Mouse (Mus musculus) forebrain, postnatal 0 days (tissue): Measurements from ENCODE around the gene C2cd4a. TPM values are rescaled to one million over a fixed set of nuclear protein-coding genes. Genes with fewer than 3 reads are reported as not detected.
A peak's percentile ranks its signal among the peaks of the same experiment; 100 is the strongest.

Experiments
- ATAC-seq: fragments of 200-750 bp; cut with Nextera tagmentation; 2 replicates; pipeline ENCODE4 v1.8.0; 2017; ENCODE audit warnings: mild to moderate bottlenecking, moderate library complexity
- DNase-seq: peaks from one replicate; pipeline ENCODE4 v3.0.0-alpha.2; 2015
- H3K27ac ChIP-seq: fragments of 300-500 bp; sonication (generic); 2 replicates; pipeline ENCODE4 v1.5.1; 2014; ENCODE audit warnings: low read depth, mild to moderate bottlenecking, antibody characterized with exemption, low read length, moderate library complexity, mixed read lengths
- H3K27me3 ChIP-seq: fragments of 300-500 bp; sonication (generic); 2 replicates; pipeline ENCODE4 v1.6.1; 2014; ENCODE audit warnings: mild to moderate bottlenecking, low read length, mixed read lengths; ENCODE audit not compliant: insufficient read depth
- H3K36me3 ChIP-seq: fragments of 300-500 bp; sonication (generic); 2 replicates; pipeline ENCODE4 v1.6.1; 2014; ENCODE audit warnings: mild to moderate bottlenecking, moderate library complexity; ENCODE audit not compliant: insufficient read depth
- H3K4me1 ChIP-seq: fragments of 300-500 bp; sonication (generic); 2 replicates; pipeline ENCODE4 v1.6.1; 2014; ENCODE audit warnings: antibody characterized with exemption; ENCODE audit not compliant: insufficient read depth
- H3K4me2 ChIP-seq: fragments of 300-500 bp; sonication (generic); 2 replicates; pipeline ENCODE4 v1.6.1; 2014; ENCODE audit warnings: low read depth, mild to moderate bottlenecking, moderate library complexity
- H3K4me3 ChIP-seq: fragments of 300-500 bp; sonication (generic); 2 replicates; pipeline ENCODE4 v1.5.1; 2014; ENCODE audit warnings: low read depth, low read length, mixed read lengths
- H3K9ac ChIP-seq: fragments of 300-500 bp; sonication (generic); 2 replicates; pipeline ENCODE4 v1.6.1; 2014; ENCODE audit warnings: mild to moderate bottlenecking
- H3K9me3 ChIP-seq: fragments of 300-500 bp; sonication (generic); 2 replicates; pipeline ENCODE4 v1.6.1; 2016; ENCODE audit warnings: low read length
- CTCF ChIP-seq: sonication (generic); IDR thresholded peaks from 2 replicates; pipeline ENCODE4 v1.5.1; 2016; ENCODE audit warnings: antibody characterized with exemption, control low read depth, low read depth
- WGBS: fragments of 180-500 bp; shearing (Covaris S2); extraction: QIAGEN DNeasy Blood & Tissue Kit; methylation state at CpG from one replicate; pipeline ENCODE4 v1.1.7; 2014; 5-methylcytosine and 5-hydroxymethylcytosine counted together
- polyA plus RNA-seq: library from polyadenylated mRNA; unstranded; fragments of >200 nt; fragmentation: Nextera tagmentation; extraction: Ambion mirVana; gene quantifications from 2 replicates; pipeline ENCODE4 v1.2.1, GENCODE M21; 2015
- total RNA-seq: library from RNA; depleted of rRNA; stranded (reverse); fragments of >200 nt; gene quantifications from 2 replicates; pipeline ENCODE4 v1.2.3, GENCODE M21; 2014; rRNA removed

C2cd4a gene
- total RNA-seq (0.14 and 0.15 TPM in 2 replicates), polyA plus RNA-seq (0.33 and 0.46 TPM in 2 replicates)

DNA sequence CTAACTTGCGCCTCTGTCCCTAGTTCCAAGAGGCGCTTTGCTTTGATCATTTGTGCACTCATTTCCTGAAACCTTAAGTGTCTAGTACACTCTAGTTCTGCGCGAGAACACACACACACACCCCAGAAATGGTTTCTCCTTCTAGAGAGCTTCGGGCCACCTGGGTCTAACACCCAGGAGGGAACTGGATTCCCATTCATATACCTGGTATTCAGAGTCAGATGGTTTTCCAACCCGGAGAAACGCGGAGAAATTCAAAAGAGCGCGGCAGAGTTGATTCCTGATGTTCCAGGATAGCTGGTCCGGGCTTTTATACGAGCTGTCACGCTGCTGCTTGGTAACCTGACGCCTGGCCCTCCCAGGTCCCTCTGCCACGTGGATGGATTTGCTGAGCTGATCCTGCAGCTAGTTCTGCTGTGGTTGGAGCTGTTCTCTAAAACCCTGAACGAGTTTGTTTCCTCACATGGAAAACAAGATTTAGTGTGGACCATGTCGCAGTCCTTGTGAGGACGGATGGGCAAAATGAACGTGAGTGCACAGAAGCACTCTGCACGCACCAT, at the start of gene C2cd4a:
Gene C2cd4a, minus strand, starts transcription at position 285 of the 560 bp plus-strand sequence.
- Histone ChIP-seq H3K9me3 (no peaks in the 10 kb centered on the region), H3K36me3 (no peaks in the 10 kb centered on the region), H3K4me3 (peak within 1 kb of the TSS; percentile 56), H3K4me1 (no peaks in the 10 kb centered on the region), H3K4me2 (peak within 1 kb of the TSS; percentile 74), H3K27me3 (peaks cover 15% of the 10 kb centered on the region), H3K9ac (peak within 1 kb of the TSS; percentile 52), H3K27ac (no peak within 1 kb of the TSS)
- ATAC-seq = no peak
- no peak for TF ChIP-seq CTCF
- DNase-seq = peak; percentile 16
- WGBS = 5% methylated on average over 20 of the region's 20 CpGs

DNA sequence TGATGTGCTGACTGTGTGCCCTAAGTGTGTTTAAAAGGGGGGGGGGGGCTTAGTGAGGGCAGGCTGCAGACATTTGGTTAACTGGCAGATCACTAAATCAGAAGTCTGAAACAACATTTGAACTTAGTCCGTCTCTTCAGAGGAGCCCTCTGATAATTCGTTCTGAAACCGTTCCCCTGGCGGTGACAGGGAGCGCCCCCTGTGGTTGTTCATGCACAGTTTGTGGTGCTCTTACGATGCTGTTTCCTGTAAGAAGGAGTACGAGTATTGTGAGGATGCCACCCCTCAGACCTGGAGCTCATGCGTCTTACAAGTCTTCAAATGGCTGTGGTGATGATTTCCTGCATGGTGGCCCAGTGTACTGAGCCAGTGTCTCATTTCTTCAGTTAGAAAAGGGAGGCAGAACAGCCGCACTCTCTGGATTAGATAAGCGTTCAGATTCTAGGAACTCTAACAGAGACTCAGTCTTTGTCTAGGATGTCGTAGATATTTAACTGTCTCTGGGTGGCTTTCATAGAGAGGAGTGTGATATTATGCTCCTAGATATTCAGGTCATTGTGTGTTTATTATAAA, 46.2 kb upstream of the C2cd4a start:
- DNase-seq = no peak
- Histone ChIP-seq H3K9me3 (no peaks in the 10 kb centered on the region), H3K27ac (no peak overlapping the region), H3K27me3 (no peaks in the 10 kb centered on the region), H3K4me2 (no peak overlapping the region), H3K4me1 (no peaks in the 10 kb centered on the region), H3K9ac (no peak overlapping the region), H3K4me3 (no peak overlapping the region), H3K36me3 (0 out of 2 replicates have a peak, but pooled peaks cover 7% of the 10 kb centered on the region)
- no peak for ATAC-seq
- WGBS = 93% methylated on average over 11 of the region's 11 CpGs
- no peak for TF ChIP-seq CTCF

DNA sequence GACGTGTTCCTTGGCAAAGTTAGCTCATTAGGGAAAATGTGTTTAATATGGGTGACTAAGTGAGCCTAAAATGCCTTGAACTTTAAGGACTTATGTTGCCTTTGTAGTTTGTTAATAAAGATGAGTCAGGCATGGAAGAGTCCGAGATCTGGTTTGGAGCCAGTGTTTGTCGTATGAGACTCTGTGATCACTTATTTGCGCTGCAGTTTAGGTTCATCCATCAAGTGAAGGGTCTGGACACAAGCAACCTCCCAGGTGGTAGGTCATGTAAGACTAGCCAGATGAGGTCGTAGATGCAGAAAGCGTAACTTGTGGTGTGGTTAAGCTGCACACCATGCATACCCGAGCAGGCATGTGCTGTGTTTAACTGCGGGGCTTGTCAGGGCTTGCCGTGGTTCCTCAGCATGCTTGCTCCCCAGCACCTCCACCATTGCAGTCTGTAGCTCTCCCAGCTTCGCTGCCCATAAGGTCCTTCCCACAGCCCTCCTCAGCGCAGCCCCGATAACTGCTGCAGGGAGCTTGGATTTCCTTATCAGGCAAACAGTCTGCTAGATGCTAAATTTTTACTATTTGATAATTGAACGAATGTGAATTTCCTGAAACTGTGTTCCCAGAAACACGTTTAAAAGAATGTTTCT, 45.1 kb upstream of the C2cd4a start:
- no peaks in the 10 kb centered on the region for H3K4me1 ChIP-seq
- no peak overlapping the region for H3K27ac ChIP-seq
- no peak overlapping the region for H3K4me2 ChIP-seq
- TF ChIP-seq CTCF = no peak
- 60% methylated on average over 14 of the region's 14 CpGs for WGBS
- no peak overlapping the region for H3K4me3 ChIP-seq
- H3K9ac ChIP-seq = no peak overlapping the region
- DNase-seq = no peak
- H3K27me3 ChIP-seq = no peaks in the 10 kb centered on the region
- no peaks in the 10 kb centered on the region for H3K9me3 ChIP-seq
- peaks cover 7% of the 10 kb centered on the region; the same call in 1 of the 2 replicates for H3K36me3 ChIP-seq
- no peak for ATAC-seq

DNA sequence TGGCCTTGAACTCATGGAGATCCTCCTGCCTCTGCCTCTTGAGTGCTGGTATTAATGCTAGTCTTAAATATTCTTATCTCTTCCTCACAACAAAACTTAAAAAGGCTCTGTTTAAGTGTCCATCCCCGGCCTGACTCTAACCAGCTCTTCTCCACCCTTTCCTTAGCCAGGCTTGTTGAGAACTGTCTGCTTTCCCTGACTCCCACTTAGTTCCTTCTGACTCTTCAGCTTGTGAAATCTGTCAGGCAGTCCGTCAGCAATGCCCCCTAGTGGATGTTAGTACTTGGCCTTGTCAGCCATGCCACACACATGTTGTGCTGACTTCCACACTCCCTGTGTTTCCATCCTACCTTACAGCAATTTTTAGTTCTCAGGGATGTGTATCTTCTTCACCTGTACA, 43.2 kb upstream of the C2cd4a start:
- WGBS = 58% methylated on average over 2 of the region's 2 CpGs
- DNase-seq = peak; percentile 13

DNA sequence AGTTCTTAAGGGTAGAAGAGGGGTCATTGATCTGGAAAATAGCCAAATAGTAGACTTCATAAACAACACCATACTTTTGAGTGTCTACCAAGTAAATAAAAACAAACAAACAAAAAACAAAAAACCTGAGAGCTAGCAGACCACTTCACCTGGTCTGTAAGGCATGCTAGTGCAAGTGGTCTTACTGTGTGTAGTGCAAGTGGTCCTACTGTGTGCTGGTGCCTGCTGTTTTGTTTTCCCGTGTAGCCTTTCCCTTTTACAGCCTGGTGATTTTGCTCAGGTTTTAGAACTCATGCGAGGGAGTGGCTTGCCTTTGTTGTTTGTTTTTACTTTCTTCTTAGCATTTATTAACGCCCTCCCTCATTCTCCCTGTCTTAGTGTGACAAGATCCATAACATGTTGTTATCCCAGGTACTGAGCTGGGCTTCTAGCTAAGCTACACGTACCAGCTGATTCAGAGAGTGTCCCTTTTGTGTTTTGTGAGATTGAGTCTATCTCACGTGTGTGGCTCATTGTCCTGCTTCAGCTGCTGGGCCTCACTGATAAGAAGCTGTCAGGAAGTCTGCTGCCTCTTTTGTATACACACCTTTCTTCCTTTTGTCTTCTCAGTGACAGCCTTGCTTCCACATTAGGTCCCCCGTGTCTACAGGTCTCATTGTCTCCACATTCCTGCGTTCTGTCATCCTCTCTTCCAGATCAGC, 42.5 kb upstream of the C2cd4a start:
- no peak for ATAC-seq

More for the DNA sequence above, 43.2 kb upstream of the C2cd4a start:
- no peak for ATAC-seq
- H3K27me3 ChIP-seq = no peaks in the 10 kb centered on the region
- no peak overlapping the region for H3K27ac ChIP-seq
- TF ChIP-seq CTCF = peak; percentile 66
- no peaks in the 10 kb centered on the region for H3K4me1 ChIP-seq
- no peak overlapping the region for H3K9ac ChIP-seq
- H3K9me3 ChIP-seq = no peaks in the 10 kb centered on the region
- no peak overlapping the region for H3K4me2 ChIP-seq
- H3K4me3 ChIP-seq = no peak overlapping the region
- H3K36me3 ChIP-seq = peaks cover 3% of the 10 kb centered on the region; the same call in 1 of the 2 replicates

DNA sequence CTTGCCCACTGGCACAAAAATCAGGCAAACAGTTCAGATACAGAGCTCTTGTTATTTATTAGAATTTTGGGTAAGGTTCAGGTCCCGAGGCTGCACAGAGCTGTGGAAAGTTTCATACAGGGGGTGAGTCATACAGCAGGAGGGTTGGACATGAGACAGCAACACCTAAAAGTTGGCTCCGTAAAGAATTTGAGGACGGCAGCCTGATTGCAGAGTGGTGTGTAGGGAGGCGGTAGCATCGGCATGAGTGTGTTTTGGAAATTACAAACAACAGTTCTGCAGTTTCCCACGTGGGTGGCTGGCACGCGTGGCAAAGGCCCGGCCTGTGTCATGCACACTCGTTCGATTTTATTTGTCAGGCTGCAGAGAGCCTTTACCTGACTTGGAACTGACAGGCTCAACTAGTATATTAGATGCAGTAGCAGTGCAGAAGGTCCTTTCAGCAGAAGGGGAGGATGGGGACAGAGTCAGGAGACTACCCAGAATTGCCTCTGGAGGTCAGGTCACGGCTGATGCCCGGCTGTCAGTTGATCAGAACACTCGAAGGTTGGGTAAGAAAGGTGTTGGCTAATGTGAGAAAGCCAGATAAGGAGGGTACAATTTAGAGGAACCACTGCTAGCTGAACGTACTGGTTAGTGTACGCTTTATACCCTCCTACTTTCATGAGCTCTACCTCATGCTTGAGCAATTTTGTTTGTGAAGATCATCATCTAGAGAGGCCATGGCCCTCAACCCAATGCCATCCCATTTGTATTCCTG, 37.7 kb upstream of the C2cd4a start:
- Histone ChIP-seq H3K36me3 (no peaks in the 10 kb centered on the region; the same call in 1 of the 2 replicates), H3K9ac (no peak overlapping the region), H3K9me3 (no peaks in the 10 kb centered on the region), H3K27me3 (no peaks in the 10 kb centered on the region), H3K4me1 (no peaks in the 10 kb centered on the region), H3K4me2 (no peak overlapping the region), H3K4me3 (no peak overlapping the region), H3K27ac (no peak overlapping the region)
- no peak for DNase-seq
- no peak for TF ChIP-seq CTCF
- ATAC-seq = no peak
- WGBS = 89% methylated on average over 16 of the region's 16 CpGs

More for the DNA sequence above, 42.5 kb upstream of the C2cd4a start:
- Histone ChIP-seq H3K36me3 (peaks cover 3% of the 10 kb centered on the region; the same call in 1 of the 2 replicates), H3K4me3 (no peak overlapping the region), H3K27ac (no peak overlapping the region), H3K4me2 (no peak overlapping the region), H3K9ac (no peak overlapping the region), H3K9me3 (no peaks in the 10 kb centered on the region), H3K4me1 (no peaks in the 10 kb centered on the region), H3K27me3 (no peaks in the 10 kb centered on the region)
- 75% methylated on average over 7 of the region's 7 CpGs for WGBS
- no peak for TF ChIP-seq CTCF
- DNase-seq = no peak
